Mouse (Mus musculus): ENCODE results near the gene Yipf2. TPM values are rescaled to one million over a fixed set of nuclear protein-coding genes. Genes with fewer than 3 reads are reported as not detected.
A peak's percentile ranks its signal among the peaks of the same experiment; 100 is the strongest.

Yipf2 gene
- total and polyA plus RNA-seq, 3 experiments: 16.6 to 21.2 (median 17.5) TPM

DNA sequence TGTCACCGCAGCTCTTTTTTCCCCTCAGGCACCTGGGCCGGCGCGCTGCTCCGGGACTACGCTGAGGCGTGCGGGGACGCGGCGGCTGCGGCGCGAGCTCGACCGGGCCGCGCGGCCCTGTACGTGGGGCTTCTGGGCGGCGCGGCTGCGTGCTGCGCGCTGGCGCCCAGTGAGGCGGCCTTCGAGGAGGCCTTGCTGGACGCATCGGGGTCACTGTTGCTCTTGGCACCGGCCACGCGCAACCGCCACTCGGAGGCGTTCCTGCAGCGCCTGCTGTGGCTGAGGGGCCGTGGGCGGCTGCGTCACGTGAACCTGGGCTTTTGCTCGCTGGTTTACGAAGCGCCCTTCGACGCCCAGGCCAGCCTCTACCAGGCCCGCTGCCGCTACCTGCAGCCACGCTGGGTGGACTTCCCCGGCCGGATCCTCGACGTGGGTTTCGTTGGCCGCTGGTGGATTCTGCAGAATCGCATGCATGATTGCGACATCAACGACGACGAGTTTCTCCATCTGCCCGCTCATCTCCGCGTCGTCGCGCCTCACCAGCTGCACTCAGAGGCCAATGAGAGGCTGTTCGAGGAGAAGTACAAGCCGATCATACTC, 594 bp upstream of the Yipf2 start:
- DNase-seq (ENCODE audit: extremely low read depth): no peak
- no peak for TF ChIP-seq E2F4 (IDR thresholded peaks at IDR 0.05; ENCODE audit: insufficient replicate concordance, low read depth, low read length)
- TF ChIP-seq UBTF (IDR thresholded peaks at IDR 0.05; ENCODE audit: low read depth, low read length): peak; percentile 78
- Histone ChIP-seq H3K9me3 (replicated peaks; ENCODE audit: low read length) (no peaks in the 10 kb centered on the region), H3K4me3 (replicated peaks in 1 of 3; ENCODE audit: low read depth in 2 of 3, low read length in 2 of 3, poor library complexity in 1 of 3) (peak overlapping the region; percentile 89 to 99 (median 97)), H3K36me3 (replicated peaks in 1 of 2; ENCODE audit: control insufficient read depth in 1 of 2, insufficient read depth in 1 of 2, low read length in 1 of 2) (peaks cover 19 to 51% of the 10 kb centered on the region in 2 experiments), H3K4me1 (ENCODE audit: control insufficient read depth in 1 of 2, insufficient read depth in 2 of 2) (peaks cover 12 to 61% of the 10 kb centered on the region in 2 experiments), H3K4me2 (ENCODE audit: insufficient read depth, low read depth, poor library complexity, severe bottlenecking) (peak overlapping the region; percentile 80), H3K9ac (ENCODE audit: insufficient read depth, low read depth) (peak overlapping the region; percentile 68), H3K27ac (ENCODE audit: insufficient read depth, low read depth) (peak overlapping the region; percentile 39), H3K79me2 (replicated peaks; ENCODE audit: control insufficient read depth, extremely low read depth, insufficient read depth, poor library complexity, severe bottlenecking) (peaks cover 18% of the 10 kb centered on the region), H3K27me3 (replicated peaks) (no peaks in the 10 kb centered on the region)
- dilution Hi-C loops (cut with MboI; ENCODE audit: extremely low pct_ligation_motif_present, extremely low pct_unique_long_range_greater_than_20kb, low sequenced_read_pairs) (no loop called here), in situ Hi-C loops (cut with MboI; ENCODE audit: low pct_ligation_motif_present, low pct_unique_long_range_greater_than_20kb, low sequenced_read_pairs) (loop anchor here (5.0 kb wide), 1 partner anchor 46 kb away; the partner anchor contains the start of gene Carm1)

DNA sequence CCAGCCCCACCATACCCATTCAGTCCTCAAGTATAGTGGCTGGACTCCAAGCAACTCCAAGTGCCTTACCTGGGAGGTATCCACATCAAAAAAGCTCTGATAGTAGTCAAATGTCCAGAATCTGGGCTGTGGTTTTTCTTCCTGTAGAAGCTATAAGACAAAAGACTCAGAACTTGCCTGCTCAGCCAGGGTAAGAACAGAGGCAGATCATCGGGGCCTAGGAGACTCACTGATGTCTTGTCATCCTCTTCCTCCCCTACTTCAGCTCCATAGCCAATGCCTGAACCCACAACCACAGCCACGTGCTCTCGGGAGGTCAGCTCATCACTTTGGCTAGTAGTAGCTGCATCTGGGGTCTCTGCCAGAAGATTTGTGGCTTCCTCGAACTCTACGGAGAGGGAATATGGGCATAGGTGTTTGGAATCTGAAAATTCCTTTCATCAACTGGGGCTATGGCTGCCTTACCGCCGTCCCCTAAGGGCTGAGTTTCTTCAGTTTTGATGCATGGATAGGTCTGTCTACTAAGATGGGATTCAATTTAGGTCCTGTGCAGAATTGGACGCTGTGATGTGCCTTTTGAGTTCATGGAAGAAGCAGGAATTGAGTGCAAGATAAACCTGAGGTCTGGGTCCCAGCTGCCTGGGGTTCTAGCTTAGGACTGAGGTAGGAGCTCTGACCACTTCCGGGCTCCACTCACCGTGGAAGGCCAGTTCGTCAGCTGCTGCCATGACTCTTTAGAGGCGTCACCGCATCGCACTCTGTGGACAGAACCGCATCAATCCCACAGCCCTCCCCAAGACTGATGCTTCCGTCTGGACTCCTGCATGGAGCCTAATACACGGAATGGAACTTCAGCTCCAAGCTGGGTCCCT, 561 bp downstream of the Yipf2 start:
- peaks cover 30 to 60% of the 10 kb centered on the region in 2 experiments for H3K36me3 ChIP-seq (replicated peaks in 1 of 2; ENCODE audit: control insufficient read depth in 1 of 2, insufficient read depth in 1 of 2, low read length in 1 of 2)
- in situ Hi-C loops (cut with MboI; ENCODE audit: low pct_ligation_motif_present, low pct_unique_long_range_greater_than_20kb, low sequenced_read_pairs): loop anchor here (5.0 kb wide), 1 partner anchor 45 kb away; the partner anchor contains the start of gene Carm1

DNA sequence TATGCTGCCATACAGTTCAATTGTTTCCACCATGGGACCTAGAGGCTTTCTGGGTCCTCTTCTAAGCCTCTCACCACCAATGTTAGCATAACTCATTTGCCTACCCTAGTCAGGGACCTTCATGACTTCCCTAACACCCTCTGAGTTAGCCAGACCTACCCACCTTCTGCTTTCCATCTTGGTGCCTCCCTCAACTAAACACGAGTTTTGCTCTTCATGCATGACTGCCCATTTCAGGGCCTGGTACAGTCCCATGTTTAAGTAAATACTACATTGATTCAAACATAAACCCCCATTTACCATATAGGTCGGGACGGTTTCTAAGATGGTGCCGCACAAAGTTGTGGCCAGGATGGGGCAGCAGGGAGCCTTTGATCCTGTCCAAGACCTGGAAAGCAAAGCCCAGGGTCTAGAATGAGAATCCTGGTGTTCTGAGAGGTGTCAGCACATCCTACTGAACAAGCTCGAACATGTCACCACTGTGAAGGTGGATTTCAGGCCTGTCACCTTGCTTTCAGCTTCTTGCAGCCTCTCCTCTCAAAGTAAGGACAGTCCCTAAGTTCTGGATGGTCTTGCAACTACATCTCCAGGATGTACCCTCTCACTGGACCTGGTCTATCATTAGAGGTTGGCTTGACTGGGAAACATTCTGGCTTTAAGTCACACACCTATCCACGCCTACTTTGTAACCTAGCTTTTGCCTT, 1.3 kb downstream of the Yipf2 start:
- H3K4me1 ChIP-seq (ENCODE audit: control insufficient read depth in 1 of 2, insufficient read depth in 2 of 2): peaks cover 12 to 65% of the 10 kb centered on the region in 2 experiments
- no peaks in the 10 kb centered on the region for H3K27me3 ChIP-seq (replicated peaks)
- H3K9me3 ChIP-seq (replicated peaks; ENCODE audit: low read length): no peaks in the 10 kb centered on the region
- peak; percentile 25; the same call in 1 of the 2 replicates for TF ChIP-seq HCFC1 (IDR thresholded peaks at IDR 0.05; ENCODE audit: low read depth, low read length)
- TF ChIP-seq BHLHE40 (IDR thresholded peaks at IDR 0.05; ENCODE audit: low read depth, low read length): peak; percentile 37; the same call in 1 of the 2 replicates
- TF ChIP-seq TBP (conservative IDR thresholded peaks at IDR 0.05; ENCODE audit: low read depth, low read length): no peak
- no peak for TF ChIP-seq POLR2A (IDR thresholded peaks at IDR 0.05; ENCODE audit: low read depth, low read length)
- no peak for TF ChIP-seq ZKSCAN1 (IDR thresholded peaks at IDR 0.05; ENCODE audit: borderline replicate concordance, low read depth, low read length)
- no peak for TF ChIP-seq JUN (IDR thresholded peaks at IDR 0.05; ENCODE audit: insufficient read depth, low read depth, low read length)
- no peak for TF ChIP-seq PAX5 (IDR thresholded peaks at IDR 0.05; ENCODE audit: low read length)
- TF ChIP-seq MYC (IDR thresholded peaks at IDR 0.05; ENCODE audit: low read depth, low read length): 0 out of 2 replicates have a peak, but pooled peaks have one; percentile 29
- no peak for TF ChIP-seq GABPA (IDR thresholded peaks at IDR 0.05; ENCODE audit: insufficient replicate concordance, low read depth, low read length)
- no peak for TF ChIP-seq POLR2AphosphoS2 (IDR thresholded peaks at IDR 0.05; ENCODE audit: low read depth, low read length)
- TF ChIP-seq SMC3 (IDR thresholded peaks at IDR 0.05; ENCODE audit: low read depth, low read length): no peak
- TF ChIP-seq MEF2A (IDR thresholded peaks at IDR 0.05; ENCODE audit: borderline replicate concordance, low read depth, low read length): 0 out of 2 replicates have a peak, but pooled peaks have one; percentile 16
- TF ChIP-seq KAT2A (IDR thresholded peaks at IDR 0.05; ENCODE audit: insufficient replicate concordance, low read length): no peak
- TF ChIP-seq ELF1 (IDR thresholded peaks at IDR 0.05; ENCODE audit: low read depth, low read length): no peak; the same call in 1 of the 2 replicates
- TF ChIP-seq E2F4 (IDR thresholded peaks at IDR 0.05; ENCODE audit: insufficient replicate concordance, low read depth, low read length): no peak
- 0 out of 2 replicates have a peak, but pooled peaks have one; percentile 33 for TF ChIP-seq NELFE (IDR thresholded peaks at IDR 0.05; ENCODE audit: low read depth, low read length)
- no peak for TF ChIP-seq CHD2 (IDR thresholded peaks at IDR 0.05; ENCODE audit: low read length)
- dilution Hi-C loops (cut with MboI; ENCODE audit: extremely low pct_ligation_motif_present, extremely low pct_unique_long_range_greater_than_20kb, low sequenced_read_pairs): no loop called here
- peak overlapping the region; percentile 89 to 99 (median 97) for H3K4me3 ChIP-seq (replicated peaks in 1 of 3; ENCODE audit: low read depth in 2 of 3, low read length in 2 of 3, poor library complexity in 1 of 3)
- peak overlapping the region; percentile 87 for H3K27ac ChIP-seq (ENCODE audit: insufficient read depth, low read depth)
- in situ Hi-C loops (cut with MboI; ENCODE audit: low pct_ligation_motif_present, low pct_unique_long_range_greater_than_20kb, low sequenced_read_pairs): loop anchor here (5.0 kb wide), 1 partner anchor 44 kb away; the partner anchor contains the start of gene Carm1
- DNase-seq (ENCODE audit: extremely low read depth): peak; percentile 88
- peak overlapping the region; percentile 67 for H3K9ac ChIP-seq (ENCODE audit: insufficient read depth, low read depth)
- H3K4me2 ChIP-seq (ENCODE audit: insufficient read depth, low read depth, poor library complexity, severe bottlenecking): peak overlapping the region; percentile 94
- peaks cover 38 to 64% of the 10 kb centered on the region in 2 experiments for H3K36me3 ChIP-seq (replicated peaks in 1 of 2; ENCODE audit: control insufficient read depth in 1 of 2, insufficient read depth in 1 of 2, low read length in 1 of 2)
- peaks cover 18% of the 10 kb centered on the region for H3K79me2 ChIP-seq (replicated peaks; ENCODE audit: control insufficient read depth, extremely low read depth, insufficient read depth, poor library complexity, severe bottlenecking)

More for the DNA sequence above, 561 bp downstream of the Yipf2 start:
- DNase-seq (ENCODE audit: extremely low read depth): no peak
- H3K9ac ChIP-seq (ENCODE audit: insufficient read depth, low read depth): peak overlapping the region; percentile 67
- H3K4me1 ChIP-seq (ENCODE audit: control insufficient read depth in 1 of 2, insufficient read depth in 2 of 2): peaks cover 12 to 65% of the 10 kb centered on the region in 2 experiments
- peaks cover 18% of the 10 kb centered on the region for H3K79me2 ChIP-seq (replicated peaks; ENCODE audit: control insufficient read depth, extremely low read depth, insufficient read depth, poor library complexity, severe bottlenecking)
- 0 out of 2 replicates have a peak, but pooled peaks have one; percentile 5 for TF ChIP-seq MYC (IDR thresholded peaks at IDR 0.05; ENCODE audit: low read depth, low read length)
- TF ChIP-seq RAD21 (IDR thresholded peaks at IDR 0.05; ENCODE audit: low read depth, low read length): no peak
- peak; percentile 53 for TF ChIP-seq ZMIZ1 (IDR thresholded peaks at IDR 0.05; ENCODE audit: low read depth, low read length)
- TF ChIP-seq CHD2 (IDR thresholded peaks at IDR 0.05; ENCODE audit: low read length): 0 out of 2 replicates have a peak, but pooled peaks have one; percentile 8
- H3K4me3 ChIP-seq (replicated peaks in 1 of 3; ENCODE audit: low read depth in 2 of 3, low read length in 2 of 3, poor library complexity in 1 of 3): peak overlapping the region; percentile 89 to 99 (median 97)
- no peaks in the 10 kb centered on the region for H3K9me3 ChIP-seq (replicated peaks; ENCODE audit: low read length)
- H3K27ac ChIP-seq (ENCODE audit: insufficient read depth, low read depth): peak overlapping the region; percentile 87
- dilution Hi-C loops (cut with MboI; ENCODE audit: extremely low pct_ligation_motif_present, extremely low pct_unique_long_range_greater_than_20kb, low sequenced_read_pairs): no loop called here
- H3K27me3 ChIP-seq (replicated peaks): no peaks in the 10 kb centered on the region
- peak overlapping the region; percentile 94 for H3K4me2 ChIP-seq (ENCODE audit: insufficient read depth, low read depth, poor library complexity, severe bottlenecking)

Measured in CH12.LX (cell line).